Mouse (Mus musculus): ENCODE measurements around the gene Dcdc2b. TPM values are rescaled to one million over a fixed set of nuclear protein-coding genes. Genes with fewer than 3 reads are reported as not detected.

Dcdc2b gene
- polyA plus RNA-seq, 1 experiment from 2014 or later, result 3.7 TPM

GRCm38 (mm10) chr4:129580347-129580746, 33.7 kb downstream of the Dcdc2b start:
- no peak overlapping the region for H3K4me3 ChIP-seq (ENCODE audit: low read depth, low read length)
- 55% methylated on average over 7 of the region's 7 CpGs for WGBS
- no peak overlapping the region for H3K9ac ChIP-seq (ENCODE audit: low read length)
- no peaks in the 10 kb centered on the region for H3K9me3 ChIP-seq (ENCODE audit: control insufficient read depth, low read length)
- no peak overlapping the region for H3K27ac ChIP-seq (ENCODE audit: low read depth)
- DNase-seq (ENCODE audit: low spot score) (no peak), ATAC-seq (replicated peaks; ENCODE audit: low FRiP score, low TSS enrichment, low read depth) (no peak)
- no peaks in the 10 kb centered on the region for H3K27me3 ChIP-seq (replicated peaks; ENCODE audit: control insufficient read depth, insufficient read depth, low read length)
- no peak overlapping the region for H3K4me2 ChIP-seq (ENCODE audit: low read length)
- peaks cover 7% of the 10 kb centered on the region; the same call in 1 of the 2 replicates for H3K4me1 ChIP-seq (replicated peaks; ENCODE audit: control insufficient read depth, insufficient read depth, low read length)
- H3K36me3 ChIP-seq (ENCODE audit: control insufficient read depth, insufficient read depth, low read length), result no peaks in the 10 kb centered on the region

- 78% methylated on average over 5 of the region's 5 CpGs for WGBS
- Histone ChIP-seq H3K4me1 (replicated peaks; ENCODE audit: control insufficient read depth, insufficient read depth, low read length) (no peaks in the 10 kb centered on the region; the same call in 1 of the 2 replicates), H3K9me3 (ENCODE audit: control insufficient read depth, low read length) (no peaks in the 10 kb centered on the region), H3K4me3 (ENCODE audit: low read depth, low read length) (no peak within 1 kb of the TSS), H3K4me2 (ENCODE audit: low read length) (no peak within 1 kb of the TSS), H3K27ac (ENCODE audit: low read depth) (no peak within 1 kb of the TSS), H3K9ac (ENCODE audit: low read length) (no peak within 1 kb of the TSS), H3K36me3 (ENCODE audit: control insufficient read depth, insufficient read depth, low read length) (no peaks in the 10 kb centered on the region), H3K27me3 (replicated peaks; ENCODE audit: control insufficient read depth, insufficient read depth, low read length) (no peaks in the 10 kb centered on the region)
- no peak for DNase-seq (ENCODE audit: low spot score)
- no peak for ATAC-seq (replicated peaks; ENCODE audit: low FRiP score, low TSS enrichment, low read depth)
These were observed 35.6 kb downstream of the Dcdc2b start, which contains the start of gene Fam167b for GRCm38 (mm10) chr4:129578466-129578865. Fam167b (minus strand) TSS chr4:129578549.

GRCm38 (mm10) chr4:129577688-129578087, 36.4 kb downstream of the Dcdc2b start:
- no peak overlapping the region for H3K4me3 ChIP-seq (ENCODE audit: low read depth, low read length)
- no peaks in the 10 kb centered on the region; the same call in 1 of the 2 replicates for H3K4me1 ChIP-seq (replicated peaks; ENCODE audit: control insufficient read depth, insufficient read depth, low read length)
- no peaks in the 10 kb centered on the region for H3K36me3 ChIP-seq (ENCODE audit: control insufficient read depth, insufficient read depth, low read length)
- WGBS, result 85% methylated on average over 7 of the region's 7 CpGs
- ATAC-seq (replicated peaks; ENCODE audit: low FRiP score, low TSS enrichment, low read depth) (no peak), DNase-seq (ENCODE audit: low spot score) (no peak)
- no peaks in the 10 kb centered on the region for H3K27me3 ChIP-seq (replicated peaks; ENCODE audit: control insufficient read depth, insufficient read depth, low read length)
- H3K4me2 ChIP-seq (ENCODE audit: low read length), result no peak overlapping the region
- no peak overlapping the region for H3K9ac ChIP-seq (ENCODE audit: low read length)
- no peak overlapping the region for H3K27ac ChIP-seq (ENCODE audit: low read depth)
- H3K9me3 ChIP-seq (ENCODE audit: control insufficient read depth, low read length), result no peaks in the 10 kb centered on the region

GRCm38 (mm10) chr4:129576863-129577491, 37.1 kb downstream of the Dcdc2b start:
- 37% methylated on average over 21 of the region's 21 CpGs for WGBS
- ATAC-seq (replicated peaks; ENCODE audit: low FRiP score, low TSS enrichment, low read depth) (no peak), DNase-seq (ENCODE audit: low spot score) (peak; percentile 73)
- H3K4me3 ChIP-seq (ENCODE audit: low read depth, low read length), result no peak overlapping the region
- H3K4me2 ChIP-seq (ENCODE audit: low read length), result no peak overlapping the region
- no peaks in the 10 kb centered on the region for H3K27me3 ChIP-seq (replicated peaks; ENCODE audit: control insufficient read depth, insufficient read depth, low read length)
- H3K9ac ChIP-seq (ENCODE audit: low read length), result no peak overlapping the region
- no peak overlapping the region for H3K27ac ChIP-seq (ENCODE audit: low read depth)
- no peaks in the 10 kb centered on the region for H3K9me3 ChIP-seq (ENCODE audit: control insufficient read depth, low read length)
- H3K36me3 ChIP-seq (ENCODE audit: control insufficient read depth, insufficient read depth, low read length), result no peaks in the 10 kb centered on the region
- H3K4me1 ChIP-seq (replicated peaks; ENCODE audit: control insufficient read depth, insufficient read depth, low read length), result no peaks in the 10 kb centered on the region; the same call in 1 of the 2 replicates

DNA sequence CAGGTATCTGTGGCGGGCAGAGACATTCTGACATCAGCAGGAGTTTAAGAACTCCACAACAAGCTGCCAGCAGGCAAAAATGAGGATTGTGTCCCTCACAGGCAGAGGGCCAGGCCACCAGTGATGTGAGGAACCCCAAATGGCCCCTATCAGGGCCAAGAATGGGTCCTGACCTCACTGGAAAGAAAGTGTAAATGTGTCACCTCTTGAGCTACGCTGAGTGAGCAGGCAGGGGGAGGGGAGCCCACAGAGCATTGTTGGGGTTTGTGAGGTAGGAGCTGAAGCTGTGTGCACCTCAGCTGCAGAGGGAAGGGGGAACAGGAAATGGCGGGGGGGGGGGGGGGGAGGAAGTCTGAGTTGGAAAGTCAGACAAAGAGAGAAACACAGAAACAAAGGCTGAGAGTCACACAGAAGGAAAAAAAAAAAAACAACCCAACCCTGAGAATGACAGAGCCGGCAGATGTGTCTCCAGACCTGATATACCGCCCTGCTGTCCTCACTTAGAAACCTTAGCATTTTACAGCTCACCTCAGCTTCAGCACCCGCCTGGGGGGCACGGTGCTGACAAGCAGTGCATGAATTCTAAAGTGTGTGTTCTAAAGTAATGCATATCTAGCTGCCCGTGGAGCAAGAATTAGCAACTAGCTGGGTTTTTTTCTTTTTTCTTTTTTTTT, 38.7 kb downstream of the Dcdc2b start:
- no peak overlapping the region for H3K9ac ChIP-seq (ENCODE audit: low read length)
- no peaks in the 10 kb centered on the region for H3K36me3 ChIP-seq (ENCODE audit: control insufficient read depth, insufficient read depth, low read length)
- H3K4me1 ChIP-seq (replicated peaks; ENCODE audit: control insufficient read depth, insufficient read depth, low read length), result no peaks in the 10 kb centered on the region; the same call in 1 of the 2 replicates
- 39% methylated on average over 7 of the region's 8 CpGs for WGBS
- ATAC-seq (replicated peaks; ENCODE audit: low FRiP score, low TSS enrichment, low read depth) (no peak), DNase-seq (ENCODE audit: low spot score) (peak; percentile 56)
- H3K27ac ChIP-seq (ENCODE audit: low read depth), result peak overlapping the region; percentile 22; the same call in 1 of the 2 replicates
- no peak overlapping the region for H3K4me3 ChIP-seq (ENCODE audit: low read depth, low read length)
- no peaks in the 10 kb centered on the region for H3K9me3 ChIP-seq (ENCODE audit: control insufficient read depth, low read length)
- H3K4me2 ChIP-seq (ENCODE audit: low read length), result no peak overlapping the region
- no peaks in the 10 kb centered on the region for H3K27me3 ChIP-seq (replicated peaks; ENCODE audit: control insufficient read depth, insufficient read depth, low read length)

- H3K4me3 ChIP-seq (ENCODE audit: low read depth, low read length), result no peak within 1 kb of the TSS
- no peaks in the 10 kb centered on the region for H3K27me3 ChIP-seq (replicated peaks; ENCODE audit: control insufficient read depth, insufficient read depth, low read length)
- H3K4me1 ChIP-seq (replicated peaks; ENCODE audit: control insufficient read depth, insufficient read depth, low read length), result no peaks in the 10 kb centered on the region
- 87% methylated on average over 8 of the region's 8 CpGs for WGBS
- DNase-seq (ENCODE audit: low spot score) (no peak), ATAC-seq (replicated peaks; ENCODE audit: low FRiP score, low TSS enrichment, low read depth) (no peak)
- H3K9ac ChIP-seq (ENCODE audit: low read length), result no peak within 1 kb of the TSS
- no peak within 1 kb of the TSS for H3K27ac ChIP-seq (ENCODE audit: low read depth)
- H3K9me3 ChIP-seq (ENCODE audit: control insufficient read depth, low read length), result no peaks in the 10 kb centered on the region
- no peaks in the 10 kb centered on the region for H3K36me3 ChIP-seq (ENCODE audit: control insufficient read depth, insufficient read depth, low read length)
- H3K4me2 ChIP-seq (ENCODE audit: low read length), result no peak within 1 kb of the TSS
These were observed 40.6 kb downstream of the Dcdc2b start, which contains the start of gene Lck for GRCm38 (mm10) chr4:129573430-129573829. Lck (minus strand) TSS chr4:129573641.

DNA sequence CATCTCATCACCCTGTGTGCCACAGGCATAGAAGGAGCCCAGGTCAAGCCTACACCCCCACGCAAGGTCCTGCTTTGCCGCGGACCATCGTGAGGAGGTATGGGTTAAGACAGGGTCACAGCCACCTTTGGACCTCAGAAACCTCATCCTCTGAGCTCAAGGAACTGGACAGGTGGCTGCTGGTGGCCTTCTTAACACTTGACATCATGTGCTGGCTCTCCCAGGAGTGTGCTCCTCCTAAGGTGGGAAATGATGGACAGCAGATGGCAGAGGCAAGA, 41.0 kb downstream of the Dcdc2b start:
- 95% methylated on average over 4 of the region's 4 CpGs for WGBS
- no peaks in the 10 kb centered on the region for H3K27me3 ChIP-seq (replicated peaks; ENCODE audit: control insufficient read depth, insufficient read depth, low read length)
- no peak overlapping the region for H3K4me3 ChIP-seq (ENCODE audit: low read depth, low read length)
- H3K4me1 ChIP-seq (replicated peaks; ENCODE audit: control insufficient read depth, insufficient read depth, low read length), result no peaks in the 10 kb centered on the region
- ATAC-seq (replicated peaks; ENCODE audit: low FRiP score, low TSS enrichment, low read depth) (no peak), DNase-seq (ENCODE audit: low spot score) (no peak)
- no peak overlapping the region for H3K27ac ChIP-seq (ENCODE audit: low read depth)
- no peaks in the 10 kb centered on the region for H3K9me3 ChIP-seq (ENCODE audit: control insufficient read depth, low read length)
- H3K4me2 ChIP-seq (ENCODE audit: low read length), result no peak overlapping the region
- H3K36me3 ChIP-seq (ENCODE audit: control insufficient read depth, insufficient read depth, low read length), result no peaks in the 10 kb centered on the region
- no peak overlapping the region for H3K9ac ChIP-seq (ENCODE audit: low read length)

DNA sequence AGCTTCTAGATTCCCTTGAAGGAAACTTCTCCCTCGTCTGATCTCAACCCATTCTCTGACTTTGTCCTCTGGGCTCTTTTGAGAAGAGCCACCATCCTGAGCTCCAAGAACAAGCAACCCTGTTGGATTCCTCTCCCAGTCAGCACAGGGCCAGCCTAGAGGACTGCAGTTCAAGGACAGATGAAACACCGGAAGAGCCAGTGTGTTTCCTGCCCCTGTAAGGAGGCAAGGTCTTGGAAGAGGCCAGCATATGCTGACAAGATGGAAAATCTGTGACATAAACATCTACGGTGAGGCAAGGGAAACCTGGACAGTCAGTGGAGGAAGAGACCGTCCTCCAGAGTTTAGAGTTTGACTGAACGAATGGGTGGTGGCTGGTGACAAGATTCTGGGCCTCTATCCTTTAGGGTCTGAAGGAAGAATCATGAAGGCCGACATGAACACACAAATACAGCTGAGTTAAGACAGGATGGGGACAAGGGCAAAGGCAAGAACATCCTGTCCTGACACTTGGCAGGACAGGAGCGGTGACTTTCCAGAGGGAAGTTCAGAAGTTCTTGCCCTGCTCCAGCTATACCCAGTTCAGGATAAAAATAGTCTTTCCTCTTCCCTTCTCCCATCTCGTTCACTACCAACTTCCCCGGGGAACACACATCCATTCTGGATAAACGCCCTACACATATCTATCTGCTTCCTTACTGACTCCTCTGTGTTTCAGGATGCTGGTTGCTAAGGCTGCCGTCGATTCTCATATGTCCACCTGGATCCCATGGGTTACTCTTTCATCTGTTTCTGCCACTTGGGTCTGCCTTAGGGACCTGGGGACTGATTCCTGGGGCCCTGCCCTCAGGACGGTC, 41.6 kb downstream of the Dcdc2b start:
- Histone ChIP-seq H3K27me3 (replicated peaks; ENCODE audit: control insufficient read depth, insufficient read depth, low read length) (no peaks in the 10 kb centered on the region), H3K4me3 (ENCODE audit: low read depth, low read length) (no peak overlapping the region), H3K9ac (ENCODE audit: low read length) (no peak overlapping the region), H3K4me2 (ENCODE audit: low read length) (no peak overlapping the region), H3K36me3 (ENCODE audit: control insufficient read depth, insufficient read depth, low read length) (no peaks in the 10 kb centered on the region), H3K9me3 (ENCODE audit: control insufficient read depth, low read length) (no peaks in the 10 kb centered on the region), H3K27ac (ENCODE audit: low read depth) (no peak overlapping the region), H3K4me1 (replicated peaks; ENCODE audit: control insufficient read depth, insufficient read depth, low read length) (no peaks in the 10 kb centered on the region)
- ATAC-seq (replicated peaks; ENCODE audit: low FRiP score, low TSS enrichment, low read depth) (no peak), DNase-seq (ENCODE audit: low spot score) (no peak)
- 80% methylated on average over 13 of the region's 13 CpGs for WGBS
